Mouse (Mus musculus) CH12.LX (cell line): Measurements from ENCODE around the gene Itga9.

ENCODE experiments used
- CTCF ChIP-seq, 2 experiments: IDR thresholded peaks in 1 of 2; conservative IDR thresholded peaks in 1 of 2; 2 replicates each; pipeline ENCODE4 v1.5.1; 2011 to 2012; ENCODE audit warnings: low read depth in 2 of 2, low read length in 2 of 2, improper control_type of control experiment in 1 of 2, inconsistent platforms in 1 of 2, mild to moderate bottlenecking in 1 of 2, moderate library complexity in 1 of 2
- EP300 ChIP-seq: IDR thresholded peaks from 2 replicates; pipeline ENCODE4 v1.6.1; 2011; ENCODE audit warnings: low read length, improper control_type of control experiment
- POLR2A ChIP-seq: IDR thresholded peaks from 2 replicates; pipeline ENCODE4 v1.6.1; 2011; ENCODE audit warnings: low read depth, mild to moderate bottlenecking, improper control_type of control experiment, low read length
- USF2 ChIP-seq: conservative IDR thresholded peaks from 2 replicates; pipeline ENCODE4 v1.6.1; 2011; ENCODE audit warnings: low read depth, low read length, improper control_type of control experiment

DNA sequence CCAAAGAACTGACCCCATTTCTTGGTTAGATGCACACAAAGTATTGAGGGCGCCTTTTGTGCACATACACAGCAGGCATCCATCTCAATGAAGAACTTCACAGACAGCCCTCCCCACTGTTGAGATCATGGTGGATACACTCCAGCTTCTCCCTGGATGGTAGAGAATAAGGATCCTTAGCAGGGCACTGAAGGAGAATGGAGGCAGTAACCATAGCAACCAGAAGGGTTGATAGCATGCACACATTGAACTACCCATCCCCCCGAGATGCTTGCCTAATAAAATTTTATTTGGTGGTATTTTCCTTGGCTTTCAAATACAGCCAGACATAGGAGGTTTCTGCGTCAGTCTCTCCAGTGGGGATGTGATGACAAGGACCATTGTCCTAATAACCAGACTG is 184.7 kb downstream of the Itga9 start:
- TF ChIP-seq CTCF (conservative IDR thresholded peaks at IDR 0.05 in 1 of 2, IDR thresholded peaks at IDR 0.05 in 1 of 2; ENCODE audit: low read depth in 2 of 2, low read length in 2 of 2) (no peak), USF2 (no peak), EP300 (no peak), POLR2A (no peak)
